Mouse (Mus musculus): Measurements from ENCODE around the gene Lingo1.

The Lingo1 gene

GRCm38 (mm10) chr9:56775161-56775934 lies 20.9 kb downstream of the Lingo1 start:
- no peak for DNase-seq

- peak; percentile 69 to 75 for DNase-seq
Observed at GRCm38 (mm10) chr9:56774231-56774630, 22.0 kb downstream of the Lingo1 start.

- no peak for DNase-seq
Observed at GRCm38 (mm10) chr9:56773666-56774065, 22.6 kb downstream of the Lingo1 start.

- DNase-seq: peak; percentile 56 to 60
Observed at GRCm38 (mm10) chr9:56767653-56768136, 28.6 kb downstream of the Lingo1 start.

- DNase-seq: peak; percentile 14 to 20
Observed at GRCm38 (mm10) chr9:56766629-56767357, 29.5 kb downstream of the Lingo1 start.

- no peak for DNase-seq
Observed at GRCm38 (mm10) chr9:56762106-56762562, 34.1 kb downstream of the Lingo1 start.

- peak; percentile 16 to 18 for DNase-seq
Observed at GRCm38 (mm10) chr9:56757791-56758190, 38.5 kb downstream of the Lingo1 start.

- DNase-seq: no peak
Observed at GRCm38 (mm10) chr9:56755119-56755518, 41.1 kb downstream of the Lingo1 start.

- no peak for DNase-seq
Observed at GRCm38 (mm10) chr9:56753386-56753785, 42.9 kb downstream of the Lingo1 start.

GRCm38 (mm10) chr9:56748056-56748455 lies 48.2 kb downstream of the Lingo1 start:
- DNase-seq: no peak

- no peak for DNase-seq
Observed at GRCm38 (mm10) chr9:56746926-56747294, 49.4 kb downstream of the Lingo1 start.

GRCm38 (mm10) chr9:56746195-56746925 lies 49.9 kb downstream of the Lingo1 start:
- DNase-seq: no peak

- DNase-seq: peak; percentile 43 to 57
Observed at GRCm38 (mm10) chr9:56744369-56744768, 51.9 kb downstream of the Lingo1 start.

- no peak for DNase-seq
Observed at GRCm38 (mm10) chr9:56739181-56739737, 57.0 kb downstream of the Lingo1 start.

- peak; percentile 88 to 91 for DNase-seq
Observed at GRCm38 (mm10) chr9:56738261-56739171, 57.8 kb downstream of the Lingo1 start.

- peak in 1 of 2 experiments; percentile 4 for DNase-seq
Observed at GRCm38 (mm10) chr9:56734398-56734797, 61.9 kb downstream of the Lingo1 start.

- DNase-seq: no peak
Observed at GRCm38 (mm10) chr9:56730997-56731396, 65.3 kb downstream of the Lingo1 start.

GRCm38 (mm10) chr9:56729145-56729544 lies 67.1 kb downstream of the Lingo1 start:
- DNase-seq: no peak

- peak; percentile 28 to 36 for DNase-seq
Observed at GRCm38 (mm10) chr9:56727703-56728684, 68.3 kb downstream of the Lingo1 start.

- DNase-seq: peak; percentile 73 to 75
Observed at GRCm38 (mm10) chr9:56725814-56726213, 70.5 kb downstream of the Lingo1 start.
